Mouse (Mus musculus) liver, embryonic 11.5 days (tissue): ENCODE measurements around the gene Ctdspl. TPM values are rescaled to one million over a fixed set of nuclear protein-coding genes. Genes with fewer than 3 reads are reported as not detected.
A peak's percentile ranks its signal among the peaks of the same experiment; 100 is the strongest.

Experiments
- ATAC-seq: fragments of 200-750 bp; cut with Nextera tagmentation; replicated peaks from 2 replicates; pipeline ENCODE4 v1.8.0; 2017; ENCODE audit warnings: moderate number of reproducible peaks, mild to moderate bottlenecking, moderate TSS enrichment, moderate library complexity; ENCODE audit not compliant: low FRiP score
- DNase-seq: peaks from one replicate; pipeline ENCODE4 v3.0.0-alpha.2; 2017; ENCODE audit warnings: low spot score
- H3K27ac ChIP-seq: fragments of 300-500 bp; sonication (generic); 2 replicates; pipeline ENCODE4 v1.5.1; 2014; ENCODE audit warnings: mild to moderate bottlenecking, low read depth, low read length, control low read depth
- H3K27me3 ChIP-seq: fragments of 300-500 bp; sonication (generic); replicated peaks from 2 replicates; pipeline ENCODE4 v1.6.1; 2014; ENCODE audit warnings: low read length, mixed read lengths; ENCODE audit not compliant: control insufficient read depth, insufficient read depth
- H3K36me3 ChIP-seq: fragments of 300-500 bp; sonication (generic); 2 replicates; pipeline ENCODE4 v1.6.1; 2014; ENCODE audit warnings: mild to moderate bottlenecking, low read length, moderate library complexity, mixed read lengths; ENCODE audit not compliant: control insufficient read depth, insufficient read depth
- H3K4me1 ChIP-seq: fragments of 300-500 bp; sonication (generic); replicated peaks from 2 replicates; pipeline ENCODE4 v1.6.1; 2014; ENCODE audit warnings: low read length, mixed read lengths; ENCODE audit not compliant: control insufficient read depth, insufficient read depth
- H3K4me2 ChIP-seq: fragments of 300-500 bp; sonication (generic); 2 replicates; pipeline ENCODE4 v1.6.1; 2014; ENCODE audit warnings: mild to moderate bottlenecking, control low read depth, moderate library complexity
- H3K4me3 ChIP-seq: fragments of 300-500 bp; sonication (generic); 2 replicates; pipeline ENCODE4 v1.5.1; 2014; ENCODE audit warnings: low read depth, low read length, control low read depth
- H3K9ac ChIP-seq: fragments of 300-500 bp; sonication (generic); 2 replicates; pipeline ENCODE4 v1.6.1; 2014; ENCODE audit warnings: low read depth, low read length, control low read depth
- H3K9me3 ChIP-seq: fragments of 300-500 bp; sonication (generic); 2 replicates; pipeline ENCODE4 v1.6.1; 2016; ENCODE audit warnings: low read length, inconsistent platforms, mixed read lengths; ENCODE audit not compliant: control insufficient read depth
- WGBS: fragments of 180-500 bp; shearing (Covaris S2); extraction: QIAGEN DNeasy Blood & Tissue Kit; methylation state at CpG from one replicate; pipeline ENCODE4 v1.1.7; 2014; 5-methylcytosine and 5-hydroxymethylcytosine counted together
- polyA plus RNA-seq: library from polyadenylated mRNA; unstranded; fragments of >200 nt; fragmentation: Nextera tagmentation; extraction: Ambion mirVana; gene quantifications from 2 replicates; pipeline ENCODE4 v1.2.1, GENCODE M21; 2014

Ctdspl gene
- polyA plus RNA-seq, 1 experiment from 2014 or later, result 8.2 TPM

- H3K4me1 ChIP-seq, result peaks cover 17% of the 10 kb centered on the region
- peaks cover 2% of the 10 kb centered on the region; the same call in 1 of the 2 replicates for H3K27me3 ChIP-seq
- H3K27ac ChIP-seq, result no peak overlapping the region; the same call in 1 of the 2 replicates
- 63% methylated on average over 11 of the region's 11 CpGs for WGBS
- H3K9ac ChIP-seq, result no peak overlapping the region
- no peaks in the 10 kb centered on the region for H3K9me3 ChIP-seq
- ATAC-seq (peak; percentile 83), DNase-seq (no peak)
- no peaks in the 10 kb centered on the region for H3K36me3 ChIP-seq
- no peak overlapping the region for H3K4me3 ChIP-seq
- peak overlapping the region; percentile 41; the same call in 1 of the 2 replicates for H3K4me2 ChIP-seq
These were observed 122.1 kb downstream of the Ctdspl start for GRCm38 (mm10) chr9:119048182-119048903.

GRCm38 (mm10) chr9:119051158-119051557 lies 124.9 kb downstream of the Ctdspl start:
- ATAC-seq (no peak), DNase-seq (no peak)
- 77% methylated on average over 2 of the region's 2 CpGs for WGBS
- no peak overlapping the region for H3K27ac ChIP-seq
- peaks cover 7% of the 10 kb centered on the region for H3K27me3 ChIP-seq
- H3K36me3 ChIP-seq, result no peaks in the 10 kb centered on the region
- no peak overlapping the region for H3K9ac ChIP-seq
- no peaks in the 10 kb centered on the region for H3K9me3 ChIP-seq
- no peak overlapping the region for H3K4me2 ChIP-seq
- no peak overlapping the region for H3K4me3 ChIP-seq
- H3K4me1 ChIP-seq, result peaks cover 20% of the 10 kb centered on the region

GRCm38 (mm10) chr9:119052154-119052944 lies 126.1 kb downstream of the Ctdspl start, which contains the start of gene Vill:
Gene Vill (plus strand): TSS chr9:119052778.
- Histone ChIP-seq H3K9me3 (no peaks in the 10 kb centered on the region), H3K9ac (no peak within 1 kb of the TSS), H3K27me3 (peaks cover 7% of the 10 kb centered on the region), H3K4me3 (peak within 1 kb of the TSS; percentile 28), H3K4me2 (peak within 1 kb of the TSS; percentile 54), H3K36me3 (no peaks in the 10 kb centered on the region), H3K4me1 (peaks cover 20% of the 10 kb centered on the region), H3K27ac (no peak within 1 kb of the TSS)
- ATAC-seq (peak; percentile 64), DNase-seq (no peak)
- WGBS, result 22% methylated on average over 22 of the region's 22 CpGs

GRCm38 (mm10) chr9:119053964-119054576 lies 127.8 kb downstream of the Ctdspl start:
- DNase-seq (no peak), ATAC-seq (no peak)
- Histone ChIP-seq H3K27ac (no peak overlapping the region), H3K9ac (no peak overlapping the region), H3K36me3 (no peaks in the 10 kb centered on the region), H3K27me3 (peaks cover 7% of the 10 kb centered on the region), H3K4me3 (no peak overlapping the region), H3K4me1 (peaks cover 11% of the 10 kb centered on the region), H3K4me2 (no peak overlapping the region), H3K9me3 (no peaks in the 10 kb centered on the region)
- WGBS, result 60% methylated on average over 9 of the region's 9 CpGs

- Histone ChIP-seq H3K4me2 (no peak overlapping the region), H3K4me1 (0 out of 2 replicates have a peak, but pooled peaks cover 8% of the 10 kb centered on the region), H3K27me3 (peaks cover 7% of the 10 kb centered on the region), H3K9ac (no peak overlapping the region), H3K36me3 (no peaks in the 10 kb centered on the region), H3K27ac (no peak overlapping the region), H3K4me3 (no peak overlapping the region), H3K9me3 (no peaks in the 10 kb centered on the region)
- ATAC-seq, result no peak
- WGBS, result 74% methylated on average over 4 of the region's 4 CpGs
- DNase-seq, result no peak
These were observed 129.1 kb downstream of the Ctdspl start for GRCm38 (mm10) chr9:119055336-119055735.

GRCm38 (mm10) chr9:119058245-119058644 lies 132.0 kb downstream of the Ctdspl start:
- no peak overlapping the region for H3K27ac ChIP-seq
- ATAC-seq, result no peak
- H3K36me3 ChIP-seq, result no peaks in the 10 kb centered on the region
- H3K4me3 ChIP-seq, result no peak overlapping the region
- H3K9ac ChIP-seq, result no peak overlapping the region
- 78% methylated on average over 7 of the region's 7 CpGs for WGBS
- H3K27me3 ChIP-seq, result peaks cover 5% of the 10 kb centered on the region
- no peak overlapping the region for H3K4me2 ChIP-seq
- DNase-seq, result no peak
- H3K4me1 ChIP-seq, result 0 out of 2 replicates have a peak, but pooled peaks cover 3% of the 10 kb centered on the region
- no peaks in the 10 kb centered on the region for H3K9me3 ChIP-seq

GRCm38 (mm10) chr9:119060701-119061100 lies 134.4 kb downstream of the Ctdspl start:
- H3K4me1 ChIP-seq, result no peaks in the 10 kb centered on the region
- no peak overlapping the region for H3K4me2 ChIP-seq
- ATAC-seq (no peak), DNase-seq (no peak)
- H3K9me3 ChIP-seq, result no peaks in the 10 kb centered on the region
- H3K4me3 ChIP-seq, result no peak overlapping the region
- H3K36me3 ChIP-seq, result no peaks in the 10 kb centered on the region
- no peaks in the 10 kb centered on the region for H3K27me3 ChIP-seq
- no peak overlapping the region for H3K9ac ChIP-seq
- WGBS, result 87% methylated on average over 10 of the region's 10 CpGs
- H3K27ac ChIP-seq, result no peak overlapping the region

GRCm38 (mm10) chr9:119063036-119063644 lies 136.9 kb downstream of the Ctdspl start:
- Histone ChIP-seq H3K4me1 (no peaks in the 10 kb centered on the region), H3K9ac (no peak overlapping the region), H3K36me3 (no peaks in the 10 kb centered on the region), H3K27me3 (no peaks in the 10 kb centered on the region), H3K27ac (no peak overlapping the region), H3K4me2 (peak overlapping the region; percentile 13), H3K4me3 (no peak overlapping the region), H3K9me3 (no peaks in the 10 kb centered on the region)
- ATAC-seq (peak; percentile 56), DNase-seq (peak; percentile 46)
- WGBS, result 30% methylated on average over 19 of the region's 19 CpGs
